Mouse (Mus musculus): Measurements from ENCODE around the gene Gm49337. TPM values are rescaled to one million over a fixed set of nuclear protein-coding genes. Genes with fewer than 3 reads are reported as not detected.

Gene Gm49337
- total RNA-seq, 2 experiments from 2014 or later: 0.47 TPM; not detected in 1

DNA sequence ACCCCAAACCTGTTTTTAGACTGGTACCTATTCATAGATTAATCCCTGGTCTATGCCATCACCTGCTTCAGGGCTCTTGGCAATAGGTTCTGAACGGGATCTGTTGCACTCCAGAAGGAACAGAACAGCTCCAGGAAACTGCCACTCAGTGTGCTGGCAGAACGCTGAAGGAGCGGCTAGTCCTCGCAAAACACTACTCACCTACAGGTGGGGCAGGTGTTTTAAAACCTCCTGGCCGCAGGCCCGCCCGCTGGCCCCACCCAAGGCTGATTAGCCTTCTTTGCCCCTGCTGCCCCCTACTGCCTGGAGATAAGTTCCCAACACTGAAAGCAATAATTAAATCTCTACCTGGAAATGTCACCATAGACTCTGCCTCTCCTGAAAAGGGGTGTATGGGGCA lies 5.8 kb upstream of the Gm49337 start, which contains the start of gene Tspan1:
Tspan1 (minus strand) TSS at position 198 of the 400 bp plus-strand sequence.
- Histone ChIP-seq H3K4me3 (no peak within 1 kb of the TSS), H3K27ac (peak within 1 kb of the TSS; percentile 12; the same call in 1 of the 2 replicates)
- peak; percentile 48 for DNase-seq
- peak; percentile 35 for TF ChIP-seq CTCF (IDR thresholded peaks at IDR 0.05)
- intact Hi-C loops (cut with DNase I): no loop called here

DNA sequence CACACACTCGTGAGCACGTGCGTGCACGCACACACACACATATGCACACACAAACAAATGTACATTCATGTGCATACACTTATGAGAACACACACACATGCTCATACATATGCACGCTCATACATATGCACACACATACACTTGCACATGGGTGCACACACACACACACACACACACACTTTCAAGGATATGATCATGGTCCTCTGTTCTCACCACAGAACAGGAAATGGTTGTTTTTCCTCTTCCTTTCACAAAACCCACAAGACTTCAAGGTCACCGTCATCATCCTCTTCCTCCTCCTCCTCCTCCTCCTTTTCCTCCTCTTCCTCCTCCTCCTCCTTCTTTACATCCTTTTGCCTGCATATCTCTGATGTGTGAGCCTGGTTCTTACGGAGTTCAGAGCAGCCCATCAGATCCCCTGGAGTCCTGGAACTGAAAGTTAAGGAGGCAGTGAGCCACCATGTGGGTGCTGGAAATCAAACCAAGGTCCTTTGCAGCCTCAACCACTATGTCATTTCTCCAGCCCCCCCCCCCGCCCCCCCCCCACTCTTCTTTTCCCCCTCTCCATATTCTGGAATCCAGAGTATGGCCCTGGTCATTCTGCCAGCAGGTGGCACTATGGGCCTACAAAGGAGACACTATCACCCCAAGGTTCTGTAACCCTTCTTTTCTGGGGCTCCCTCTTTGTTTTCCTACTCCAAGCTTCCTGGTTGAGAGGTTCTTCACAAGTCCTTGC lies 4.4 kb upstream of the Gm49337 start:
- DNase-seq: peak; percentile 80
- H3K4me3 ChIP-seq: no peak overlapping the region
- TF ChIP-seq CTCF (IDR thresholded peaks at IDR 0.05): peak; percentile 77
- H3K27ac ChIP-seq: no peak overlapping the region
- intact Hi-C loops (cut with DNase I): loop anchor here (2.0 kb wide), 1 partner anchor 114 kb away; no protein-coding TSS in a partner anchor

DNA sequence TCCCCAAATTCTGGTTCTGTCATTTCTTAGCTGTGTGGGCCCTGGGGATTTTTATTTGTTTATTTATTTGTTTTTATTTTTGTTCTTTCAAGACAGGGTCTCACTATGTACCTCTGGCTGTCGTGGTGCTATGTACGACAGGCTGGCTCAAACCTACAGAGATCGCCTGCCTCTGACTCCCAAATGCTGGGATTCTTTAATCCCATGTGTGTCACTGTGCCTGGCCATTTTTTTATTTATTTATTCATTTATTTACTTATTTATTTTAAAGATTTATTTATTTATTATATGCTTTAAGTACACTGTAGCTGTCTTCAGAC lies 3.9 kb upstream of the Gm49337 start:
- no peak for DNase-seq
- no peak overlapping the region for H3K4me3 ChIP-seq
- TF ChIP-seq CTCF (IDR thresholded peaks at IDR 0.05): no peak
- no peak overlapping the region for H3K27ac ChIP-seq
- intact Hi-C loops (cut with DNase I): loop anchor here (2.0 kb wide), 1 partner anchor 113 kb away; no protein-coding TSS in a partner anchor

DNA sequence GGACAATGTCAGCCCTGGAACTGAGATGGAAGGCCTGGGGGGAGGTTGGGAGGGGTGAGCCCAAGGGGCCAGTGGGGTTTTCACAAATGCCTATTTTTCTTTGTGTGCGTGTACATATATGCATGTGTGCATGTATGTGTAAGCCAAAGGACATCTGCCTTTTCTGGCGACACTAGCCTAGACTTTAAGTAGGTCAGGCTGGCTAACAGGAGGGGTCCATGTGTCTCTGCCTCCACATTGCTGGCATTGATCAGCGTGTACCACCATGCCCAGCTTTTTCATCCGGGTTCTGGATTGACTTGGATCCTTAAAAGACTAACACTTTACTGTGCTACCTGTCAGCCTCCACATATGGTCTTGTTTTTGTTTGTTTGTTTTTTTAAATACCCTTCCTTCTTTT lies 568 bp downstream of the Gm49337 start:
- TF ChIP-seq CTCF (IDR thresholded peaks at IDR 0.05): no peak
- intact Hi-C loops (cut with DNase I): no loop called here
- Histone ChIP-seq H3K4me3 (no peak overlapping the region), H3K27ac (peak overlapping the region; percentile 87)
- no peak for DNase-seq

- intact Hi-C loops (cut with DNase I): no loop called here
- no peak for DNase-seq
Observed at GRCm38 (mm10) chr4:116174466-116175116, 1.4 kb downstream of the Gm49337 start.

DNA sequence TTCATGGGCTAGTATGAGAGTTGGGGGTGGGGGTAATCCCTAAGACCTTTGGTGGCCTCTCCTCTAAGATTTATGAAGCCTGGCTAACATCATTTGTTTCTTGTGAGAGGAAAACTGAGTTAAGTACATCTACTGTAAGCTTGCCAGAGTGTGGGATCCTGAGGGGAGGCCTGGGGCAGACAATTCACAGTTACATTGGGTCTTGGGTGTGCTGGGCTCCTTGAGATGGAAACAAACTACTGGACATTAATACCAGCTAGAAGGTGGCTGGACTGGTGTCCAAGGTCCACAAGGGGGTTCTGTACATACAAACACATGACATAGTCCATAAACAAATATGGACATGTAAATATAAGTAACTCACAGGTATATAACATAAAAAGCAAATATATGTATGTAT lies 2.0 kb downstream of the Gm49337 start:
- Histone ChIP-seq H3K27ac (peak overlapping the region; percentile 87), H3K4me3 (no peak overlapping the region)
- intact Hi-C loops (cut with DNase I): no loop called here
- DNase-seq: no peak
- no peak for TF ChIP-seq CTCF (IDR thresholded peaks at IDR 0.05)

More at GRCm38 (mm10) chr4:116174466-116175116, 1.4 kb downstream of the Gm49337 start:
- Histone ChIP-seq H3K4me3 (no peak overlapping the region), H3K27ac (peak overlapping the region; percentile 87)
- no peak for TF ChIP-seq CTCF (IDR thresholded peaks at IDR 0.05)

GRCm38 (mm10) chr4:116175711-116176542 lies 2.7 kb downstream of the Gm49337 start:
- peak overlapping the region; percentile 87 for H3K27ac ChIP-seq
- H3K4me3 ChIP-seq: peak overlapping the region; percentile 64
- no peak for DNase-seq

GRCm38 (mm10) chr4:116176543-116176988 lies 3.4 kb downstream of the Gm49337 start:
- intact Hi-C loops (cut with DNase I): no loop called here
- no peak for TF ChIP-seq CTCF (IDR thresholded peaks at IDR 0.05)
- Histone ChIP-seq H3K27ac (peak overlapping the region; percentile 87), H3K4me3 (peak overlapping the region; percentile 64)
- peak; percentile 62 for DNase-seq

More at GRCm38 (mm10) chr4:116175711-116176542, 2.7 kb downstream of the Gm49337 start:
- TF ChIP-seq CTCF (IDR thresholded peaks at IDR 0.05): no peak
- intact Hi-C loops (cut with DNase I): no loop called here

DNA sequence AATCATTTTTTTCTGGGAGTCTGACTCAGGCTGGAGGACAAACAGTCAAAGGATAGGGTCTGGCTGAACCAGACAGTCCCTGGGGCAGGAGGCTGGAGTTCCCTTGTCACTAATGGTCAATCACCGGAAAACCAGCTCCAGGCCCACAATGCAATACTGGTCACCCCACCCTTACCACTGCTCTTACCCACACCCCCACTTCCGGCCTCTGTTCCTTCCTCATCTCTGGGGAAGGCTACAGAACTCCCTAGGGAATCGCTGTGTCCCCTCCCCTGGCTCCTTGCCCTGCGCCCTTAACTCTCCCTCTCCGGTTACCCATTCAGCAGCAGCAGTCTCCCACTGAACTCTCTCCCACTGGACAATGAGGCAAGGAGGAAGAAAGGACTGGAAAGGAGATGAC lies 4.0 kb downstream of the Gm49337 start:
- intact Hi-C loops (cut with DNase I): no loop called here
- DNase-seq: peak; percentile 77
- H3K4me3 ChIP-seq: peak overlapping the region; percentile 64
- H3K27ac ChIP-seq: peak overlapping the region; percentile 87
- no peak for TF ChIP-seq CTCF (IDR thresholded peaks at IDR 0.05)

GRCm38 (mm10) chr4:116182079-116182478 lies 8.9 kb downstream of the Gm49337 start:
- no peak for TF ChIP-seq CTCF (IDR thresholded peaks at IDR 0.05)
- intact Hi-C loops (cut with DNase I): loop anchor here (2.0 kb wide), 1 partner anchor 39 kb away; the partner anchor contains the start of gene Pik3r3
- DNase-seq: no peak
- peak overlapping the region; percentile 80 for H3K27ac ChIP-seq
- no peak overlapping the region for H3K4me3 ChIP-seq

GRCm38 (mm10) chr4:116182745-116183144 lies 9.6 kb downstream of the Gm49337 start:
- peak; percentile 52 for DNase-seq
- no peak for TF ChIP-seq CTCF (IDR thresholded peaks at IDR 0.05)
- Histone ChIP-seq H3K27ac (peak overlapping the region; percentile 80), H3K4me3 (peak overlapping the region; percentile 57)
- intact Hi-C loops (cut with DNase I): loop anchor here (2.0 kb wide), 1 partner anchor 38 kb away; the partner anchor contains the start of gene Pik3r3

- intact Hi-C loops (cut with DNase I): no loop called here
- no peak for TF ChIP-seq CTCF (IDR thresholded peaks at IDR 0.05)
- Histone ChIP-seq H3K27ac (no peak overlapping the region), H3K4me3 (no peak overlapping the region)
- DNase-seq: no peak
Observed at GRCm38 (mm10) chr4:116185083-116185482, 11.9 kb downstream of the Gm49337 start.

All from gastrocnemius, adult 2 months (tissue).